Mouse (Mus musculus) ovary, adult 2 months (tissue): ENCODE results near the gene Acaa1b. TPM values are rescaled to one million over a fixed set of nuclear protein-coding genes. Genes with fewer than 3 reads are reported as not detected.

ENCODE experiments used
- polyA plus RNA-seq: library from polyadenylated mRNA; depleted of rRNA; stranded (reverse); fragments of >200 nt; gene quantifications from 2 replicates; pipeline ENCODE4 v1.2.3, GENCODE M21; 2012; rRNA removed

Gene Acaa1b
- polyA plus RNA-seq, result 7.4 and 9.5 TPM in 2 replicates

GRCm38 (mm10) chr9:119156278-119157201 lies at the start of gene Acaa1b:
TSS of gene Acaa1b (minus strand) at chr9:119157093.

GRCm38 (mm10) chr9:119158861-119159260 lies 2.0 kb upstream of the Acaa1b start, which contains the start of gene Gm47289:
TSS of gene Gm47289 (plus strand) at chr9:119159161.

GRCm38 (mm10) chr9:119101992-119102782 lies 54.7 kb downstream of the Acaa1b start, which contains the start of gene Dlec1:
TSS of gene Dlec1 (plus strand) at chr9:119102478.

Other genes with a start within 250 kb of the Acaa1b start
- 27.2 TPM in 2 replicates for gene Ctdspl, start 230.6 kb downstream of the Acaa1b start, polyA plus RNA-seq
- 24.1 and 26.6 TPM in 2 replicates for gene Vill, start 104.3 kb downstream of the Acaa1b start, polyA plus RNA-seq
- gene Plcd1, start 63.6 kb downstream of the Acaa1b start, polyA plus RNA-seq, result 59.6 and 63.2 TPM in 2 replicates
- 8.1 and 9.0 TPM in 2 replicates for gene Dlec1, start 54.6 kb downstream of the Acaa1b start, polyA plus RNA-seq
- not detected in 2 replicates for gene Gm47289, start 2.1 kb upstream of the Acaa1b start, polyA plus RNA-seq
- 0.10 TPM in 1 of 2 replicates, not detected in the other for gene Slc22a13, start 52.0 kb upstream of the Acaa1b start, polyA plus RNA-seq
- 15.3 and 15.6 TPM in 2 replicates for gene Oxsr1, start 165.3 kb upstream of the Acaa1b start, polyA plus RNA-seq
- gene Acaa1a, start 182.6 kb upstream of the Acaa1b start, polyA plus RNA-seq, result 296 and 538 TPM in 2 replicates
- 22.3 and 26.2 TPM in 2 replicates for gene Myd88, start 184.3 kb upstream of the Acaa1b start, polyA plus RNA-seq
- gene Xylb, start 200.3 kb upstream of the Acaa1b start, polyA plus RNA-seq, result 7.1 and 12.7 TPM in 2 replicates
- 0.20 and 0.30 TPM in 2 replicates for gene Slc22a14, start 208.5 kb upstream of the Acaa1b start, polyA plus RNA-seq
- gene Acvr2b, start 245.0 kb upstream of the Acaa1b start, polyA plus RNA-seq, result 11.3 and 13.3 TPM in 2 replicates